Mouse (Mus musculus) gastrocnemius, postnatal 14 days (tissue): ENCODE results near the gene Pex6. TPM values are rescaled to one million over a fixed set of nuclear protein-coding genes. Genes with fewer than 3 reads are reported as not detected.

ENCODE experiments used
- DNase-seq: peaks from one replicate; pipeline ENCODE4 v3.0.0; 2021; ENCODE audit warnings: mixed read lengths
- intact Hi-C: fragments of 180-260 bp; cut with DNase I; formaldehyde crosslinking; loops from one replicate; pipeline ENCODE4 v1.15.1; 2025; ENCODE audit warnings: low total_unique reads
- long read RNA-seq, 2 experiments: library from polyadenylated mRNA; stranded (forward); transcript quantifications; one replicate each; pipeline ENCODE4 v2.0.0; 2021
- total RNA-seq, 2 experiments: library from RNA; stranded (reverse); gene quantifications; 2 replicates each; pipeline ENCODE4 v1.2.3; 2021

The Pex6 gene
- 10 to 100 TPM; 10.1 to 11.2 TPM for total RNA-seq
- long read RNA-seq, experiment 1, transcript Pex6-201 (17 exons, 3,200 nt), result major isoform, 25 of 32 reads
- long read RNA-seq, experiment 1, partial matches to known transcripts, result 2 of 32 reads
- long read RNA-seq, experiment 1, other reads (novel, unspliced or antisense), result 3 of 32 reads
- long read RNA-seq, experiment 2, transcript Pex6-201 (17 exons, 3,200 nt), result major isoform, 40 of 46 reads
- long read RNA-seq, experiment 2, partial matches to known transcripts, result 1 of 46 reads
- long read RNA-seq, experiment 2, other reads (novel, unspliced or antisense), result 4 of 46 reads

DNA sequence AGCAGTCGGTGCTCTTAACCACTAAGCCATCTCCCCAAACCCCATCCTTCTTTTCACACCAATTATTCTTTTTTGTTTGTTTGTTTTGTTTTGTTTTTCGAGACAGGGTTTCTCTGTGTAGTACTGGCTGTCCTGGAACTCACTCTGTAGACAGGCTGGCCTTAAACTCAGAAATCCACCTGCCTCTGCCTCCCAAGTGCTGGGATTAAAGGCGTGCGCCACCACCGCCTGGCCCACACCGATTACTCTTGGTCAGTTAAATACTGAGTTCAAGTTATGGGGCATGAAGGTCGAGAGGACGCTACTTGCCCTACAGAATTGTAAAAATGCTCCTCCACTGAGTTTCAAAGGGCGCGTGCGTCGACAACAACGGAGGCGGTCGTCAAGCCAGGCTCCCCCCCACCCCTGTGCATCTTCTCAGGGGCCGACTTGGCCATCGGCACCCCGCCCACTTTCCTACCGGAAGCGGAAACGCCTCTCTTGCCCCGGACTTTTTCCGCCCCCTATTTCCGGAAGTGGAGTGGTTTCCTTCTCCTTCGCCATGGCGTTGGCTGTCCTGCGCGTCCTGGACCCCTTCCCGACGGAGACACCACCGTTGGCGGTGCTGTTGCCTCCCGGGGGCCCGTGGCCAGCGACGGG, at the start of gene Pex6:
Gene Pex6, plus strand, starts transcription at position 505 of the 639 bp plus-strand sequence.
- intact Hi-C loops, result no loop called here
- peak; percentile 96 for DNase-seq

GRCm38 (mm10) chr17:46661981-46662380, 49.3 kb upstream of the Pex6 start:
- intact Hi-C loops, result no loop called here
- no peak for DNase-seq

DNA sequence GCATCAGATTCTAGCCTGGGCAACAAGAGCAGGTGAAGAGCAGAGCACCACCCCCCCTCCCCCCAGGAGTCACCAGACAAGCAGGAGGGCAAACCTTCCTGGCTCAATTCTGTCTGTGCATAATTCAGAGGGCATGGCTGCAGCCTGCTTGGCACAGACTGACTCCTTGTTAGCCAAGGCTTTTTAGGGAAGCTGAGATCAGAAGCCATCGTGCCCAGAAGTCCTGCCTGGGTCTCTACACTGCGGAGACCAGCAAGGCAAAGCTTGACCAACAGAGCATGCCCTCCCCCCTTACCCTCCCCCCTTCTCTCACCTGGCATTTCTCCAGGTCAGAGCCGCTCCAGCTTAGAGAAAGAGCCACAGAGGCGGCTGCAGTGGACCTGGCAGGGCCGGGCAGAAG, 48.5 kb upstream of the Pex6 start:
- peak; percentile 53 for DNase-seq
- intact Hi-C loops, result no loop called here

DNA sequence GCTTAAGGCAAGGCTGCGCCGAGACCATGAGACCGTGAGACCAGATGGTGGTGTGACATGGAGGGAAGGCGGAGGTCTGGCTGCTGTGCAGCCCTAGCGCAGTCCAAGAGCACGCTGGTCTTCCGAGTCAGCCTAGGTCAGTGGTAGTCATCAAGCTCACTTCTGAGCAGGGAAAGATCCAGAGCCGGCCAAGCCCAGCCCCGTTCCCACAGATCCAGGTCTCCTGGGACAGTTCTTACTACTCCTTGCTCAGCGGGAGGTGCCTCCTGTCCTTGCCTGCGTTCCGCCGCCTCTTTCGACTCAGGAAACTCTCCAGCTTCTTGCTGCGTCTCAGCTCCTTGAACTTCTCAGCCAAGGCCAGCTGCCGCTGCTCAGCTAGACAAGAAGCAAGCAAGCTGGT, 43.6 kb upstream of the Pex6 start:
- intact Hi-C loops, result no loop called here
- no peak for DNase-seq

GRCm38 (mm10) chr17:46669911-46670310, 41.4 kb upstream of the Pex6 start:
- no peak for DNase-seq
- intact Hi-C loops, result no loop called here

- DNase-seq, result peak; percentile 93
- intact Hi-C loops, result no loop called here
Measured at GRCm38 (mm10) chr17:46673850-46674529, 37.3 kb upstream of the Pex6 start, which contains the start of gene Rrp36. Rrp36 (minus strand) TSS chr17:46674352.

GRCm38 (mm10) chr17:46674530-46675283, 36.6 kb upstream of the Pex6 start:
- DNase-seq, result no peak
- intact Hi-C loops, result no loop called here

- peak; percentile 71 for DNase-seq
- intact Hi-C loops, result no loop called here
Measured at GRCm38 (mm10) chr17:46678416-46678815, 32.8 kb upstream of the Pex6 start, which contains the start of gene Mea1. Mea1 (plus strand) TSS chr17:46678793.

GRCm38 (mm10) chr17:46678911-46679310, 32.4 kb upstream of the Pex6 start:
- DNase-seq, result peak; percentile 42
- intact Hi-C loops, result no loop called here

GRCm38 (mm10) chr17:46679843-46680759, 31.2 kb upstream of the Pex6 start:
- DNase-seq, result peak; percentile 61
- intact Hi-C loops, result no loop called here

DNA sequence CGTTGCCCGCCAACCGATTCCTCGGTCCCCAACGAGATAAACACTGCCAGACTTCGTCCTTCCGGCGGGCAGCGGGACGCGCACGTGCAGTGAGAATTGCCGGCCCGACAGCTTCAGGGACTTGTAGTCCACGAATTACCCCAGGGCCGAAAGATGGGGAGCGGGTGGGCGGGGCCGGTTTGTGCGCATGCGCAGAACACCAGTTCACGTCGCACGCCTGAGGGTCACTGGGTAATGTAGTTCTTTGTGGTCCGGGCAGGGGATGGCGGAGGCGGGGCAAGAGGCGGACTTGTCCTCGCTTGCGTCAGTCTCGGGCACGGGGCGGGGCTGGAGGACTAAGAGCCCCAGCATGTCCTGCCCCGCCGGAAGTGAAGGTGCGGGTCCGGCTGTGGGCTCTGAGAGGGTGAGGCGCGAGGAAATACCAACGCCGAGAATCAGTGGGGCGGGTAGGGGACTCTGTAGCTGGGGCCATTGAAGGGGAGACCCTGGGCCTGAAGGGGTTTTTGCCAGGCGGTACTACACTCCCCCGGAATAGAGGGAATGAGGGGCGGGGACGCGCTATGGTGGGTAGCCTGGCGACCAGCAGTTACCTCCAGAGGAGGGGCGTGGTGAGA, 30.4 kb upstream of the Pex6 start, which contains the start of gene Klhdc3:
Gene Klhdc3, minus strand, starts transcription at position 155 of the 614 bp plus-strand sequence.
- intact Hi-C loops, result no loop called here
- peak; percentile 99 for DNase-seq

- intact Hi-C loops, result no loop called here
- DNase-seq, result no peak
Measured at GRCm38 (mm10) chr17:46681466-46682118, 29.7 kb upstream of the Pex6 start.

DNA sequence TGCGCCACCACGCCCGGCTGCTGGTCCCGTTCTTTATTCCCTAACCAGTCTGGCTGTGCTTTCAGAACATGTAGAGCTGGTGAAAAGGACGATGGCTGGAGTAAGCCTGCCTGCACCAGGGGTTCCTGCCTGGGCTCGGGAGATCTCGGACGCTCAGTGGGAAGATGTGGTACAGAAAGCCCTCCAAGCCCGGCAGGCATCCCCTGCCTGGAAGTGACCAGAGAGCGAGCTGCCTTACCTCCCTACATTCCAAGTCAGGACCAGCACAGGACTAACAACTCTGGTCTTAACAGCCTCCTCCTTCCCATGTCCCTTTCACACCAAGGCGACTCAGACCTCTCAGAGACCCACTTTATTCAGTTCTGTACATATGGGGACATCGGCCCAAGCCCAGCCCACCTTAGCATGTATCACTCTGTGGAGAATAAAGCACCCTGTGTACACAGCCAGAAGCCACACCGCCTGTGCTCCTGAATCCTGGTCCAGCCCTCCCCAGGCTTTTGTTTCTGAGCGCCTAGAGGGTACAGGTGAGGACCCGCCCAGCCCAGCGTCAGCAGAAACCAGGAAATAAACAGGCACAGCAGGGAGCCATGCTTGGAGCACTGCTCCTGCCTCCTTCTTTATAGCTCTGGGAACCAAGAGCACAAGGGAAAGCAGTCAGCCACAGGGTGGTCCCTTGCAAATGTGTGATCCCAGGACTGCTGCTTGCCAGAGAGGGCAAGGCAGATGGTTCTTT, 28.4 kb upstream of the Pex6 start:
- DNase-seq, result no peak
- intact Hi-C loops, result no loop called here

DNA sequence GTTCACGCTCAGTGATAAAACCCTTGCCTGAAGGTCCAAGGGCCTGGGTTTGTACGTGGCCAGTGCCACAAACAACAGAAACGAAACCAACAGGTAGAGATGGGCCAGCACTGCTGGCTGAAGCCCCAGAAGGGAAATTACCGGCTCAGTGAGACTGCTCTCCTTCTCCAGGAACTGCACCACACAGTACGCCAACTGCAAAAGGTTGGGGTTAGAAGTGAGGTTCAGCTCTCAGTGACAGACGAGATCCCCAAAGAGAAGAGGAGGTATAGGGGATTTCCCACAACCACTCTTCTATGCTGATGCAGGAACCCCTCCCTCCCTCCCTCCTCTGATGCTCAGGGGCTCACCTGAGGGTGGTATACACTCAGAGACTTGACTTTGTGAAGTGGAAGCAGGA, 25.4 kb upstream of the Pex6 start:
- intact Hi-C loops, result no loop called here

GRCm38 (mm10) chr17:46690665-46691064, 20.6 kb upstream of the Pex6 start:
- DNase-seq, result no peak
- intact Hi-C loops, result no loop called here

More for the DNA sequence above, 25.4 kb upstream of the Pex6 start:
- no peak for DNase-seq

DNA sequence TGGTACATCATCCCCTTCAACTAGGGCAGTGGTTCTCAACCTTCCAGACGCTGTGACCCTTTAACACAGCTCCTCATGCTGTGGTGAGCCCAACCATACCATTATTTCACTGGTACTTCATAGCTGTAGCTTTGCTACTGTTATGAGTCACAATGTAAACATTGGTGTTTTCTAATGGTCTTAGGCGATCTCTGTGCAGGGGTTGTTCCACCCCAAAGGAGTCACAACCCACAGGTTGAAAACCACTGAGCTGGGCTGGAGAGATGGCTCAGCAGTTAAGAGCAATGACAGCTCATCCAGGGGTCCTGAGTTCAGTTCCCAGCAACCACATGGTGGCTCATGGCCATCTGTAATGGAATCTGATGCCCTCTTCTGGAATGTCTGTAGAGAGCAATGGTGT, 19.9 kb upstream of the Pex6 start:
- intact Hi-C loops, result no loop called here
- DNase-seq, result no peak

DNA sequence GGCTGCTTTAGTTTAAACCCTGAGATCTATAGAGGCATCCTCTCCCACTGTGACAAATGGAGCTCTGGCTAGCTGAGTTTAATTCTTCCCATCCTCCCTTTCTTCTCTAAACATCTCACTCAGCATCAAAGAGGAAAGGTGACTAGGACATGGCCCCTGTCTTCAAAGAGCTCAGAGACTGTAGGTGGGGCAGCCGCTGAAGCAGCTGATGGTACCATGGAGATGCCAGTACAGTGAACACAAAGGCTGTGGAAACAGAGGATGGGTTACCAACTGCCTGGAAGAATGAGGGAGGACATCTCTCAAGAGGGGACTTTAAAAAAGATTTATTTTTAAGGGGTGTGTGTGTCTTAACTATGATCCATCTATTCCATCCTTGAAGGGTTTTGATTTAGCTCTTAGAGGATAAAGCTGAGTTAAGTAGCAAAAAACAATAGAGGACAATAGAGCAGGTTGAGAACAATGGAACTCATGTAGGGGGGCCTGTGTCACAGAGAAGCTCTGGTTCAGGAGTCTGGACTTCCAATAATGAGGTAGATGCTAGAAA, 16.7 kb upstream of the Pex6 start:
- intact Hi-C loops, result no loop called here
- no peak for DNase-seq
